Mouse (Mus musculus) neural tube, embryonic 15.5 days (tissue): Measurements from ENCODE around the gene Bmp2k. TPM values are rescaled to one million over a fixed set of nuclear protein-coding genes. Genes with fewer than 3 reads are reported as not detected.

ENCODE experiments used
- ATAC-seq: fragments of 200-750 bp; cut with Nextera tagmentation; 2 replicates; pipeline ENCODE4 v1.8.0; 2017; ENCODE audit warnings: mild to moderate bottlenecking, moderate TSS enrichment, moderate library complexity; ENCODE audit not compliant: low FRiP score
- H3K27ac ChIP-seq: fragments of 300-500 bp; sonication (generic); replicated peaks from 2 replicates; pipeline ENCODE4 v1.5.1; 2015; ENCODE audit warnings: mild to moderate bottlenecking, inconsistent platforms
- H3K27me3 ChIP-seq: fragments of 300-500 bp; sonication (generic); replicated peaks from 2 replicates; pipeline ENCODE4 v1.6.1; 2015; ENCODE audit warnings: inconsistent platforms
- H3K36me3 ChIP-seq: fragments of 300-500 bp; sonication (generic); 2 replicates; pipeline ENCODE4 v1.6.1; 2015; ENCODE audit warnings: inconsistent platforms
- H3K4me1 ChIP-seq: fragments of 300-500 bp; sonication (generic); 2 replicates; pipeline ENCODE4 v1.6.1; 2015; ENCODE audit warnings: inconsistent platforms
- H3K4me2 ChIP-seq: fragments of 300-500 bp; sonication (generic); 2 replicates; pipeline ENCODE4 v1.6.1; 2015; ENCODE audit warnings: inconsistent platforms, mild to moderate bottlenecking, moderate library complexity
- H3K4me3 ChIP-seq: fragments of 300-500 bp; sonication (generic); replicated peaks from 2 replicates; pipeline ENCODE4 v1.5.1; 2015; ENCODE audit warnings: mild to moderate bottlenecking, inconsistent platforms
- H3K9ac ChIP-seq: fragments of 300-500 bp; sonication (generic); replicated peaks from 2 replicates; pipeline ENCODE4 v1.6.1; 2015; ENCODE audit warnings: mild to moderate bottlenecking, inconsistent platforms
- H3K9me3 ChIP-seq: fragments of 300-500 bp; sonication (generic); replicated peaks from 2 replicates; pipeline ENCODE4 v1.6.1; 2016; ENCODE audit warnings: inconsistent platforms
- WGBS: fragments of 180-500 bp; shearing (Covaris S2); methylation state at CpG from one replicate; pipeline ENCODE4 v1.1.7; 2015; ENCODE audit warnings: mixed read lengths; 5-methylcytosine and 5-hydroxymethylcytosine counted together
- polyA plus RNA-seq: library from polyadenylated mRNA; unstranded; fragments of >200 nt; fragmentation: Nextera tagmentation; extraction: Ambion mirVana; gene quantifications from 2 replicates; pipeline ENCODE4 v1.2.1, GENCODE M21; 2015

Bmp2k gene
- polyA plus RNA-seq, 1 experiment from 2014 or later, result 7.8 TPM

GRCm38 (mm10) chr5:97065746-97066145 lies 68.3 kb downstream of the Bmp2k start:
- WGBS, result 93% methylated on average over 4 of the region's 4 CpGs
- Histone ChIP-seq H3K4me3 (no peak overlapping the region), H3K27ac (no peak overlapping the region), H3K27me3 (no peaks in the 10 kb centered on the region), H3K9me3 (no peaks in the 10 kb centered on the region), H3K9ac (no peak overlapping the region), H3K36me3 (peaks cover 33% of the 10 kb centered on the region), H3K4me1 (no peaks in the 10 kb centered on the region), H3K4me2 (no peak overlapping the region)
- no peak for ATAC-seq

GRCm38 (mm10) chr5:97075476-97076151 lies 78.1 kb downstream of the Bmp2k start:
- H3K4me2 ChIP-seq, result no peak overlapping the region
- H3K27ac ChIP-seq, result no peak overlapping the region
- H3K9me3 ChIP-seq, result no peaks in the 10 kb centered on the region
- peaks cover 2% of the 10 kb centered on the region for H3K36me3 ChIP-seq
- no peak for ATAC-seq
- H3K27me3 ChIP-seq, result no peaks in the 10 kb centered on the region
- H3K9ac ChIP-seq, result no peak overlapping the region
- 94% methylated on average over 11 of the region's 11 CpGs for WGBS
- no peaks in the 10 kb centered on the region for H3K4me1 ChIP-seq
- H3K4me3 ChIP-seq, result no peak overlapping the region

- Histone ChIP-seq H3K4me1 (no peaks in the 10 kb centered on the region), H3K9ac (no peak overlapping the region), H3K9me3 (no peaks in the 10 kb centered on the region), H3K4me3 (no peak overlapping the region), H3K4me2 (no peak overlapping the region), H3K36me3 (no peaks in the 10 kb centered on the region), H3K27me3 (no peaks in the 10 kb centered on the region), H3K27ac (no peak overlapping the region)
- ATAC-seq, result no peak
- WGBS, result 96% methylated on average over 5 of the region's 5 CpGs
Measured at GRCm38 (mm10) chr5:97076167-97076566, 78.7 kb downstream of the Bmp2k start.

DNA sequence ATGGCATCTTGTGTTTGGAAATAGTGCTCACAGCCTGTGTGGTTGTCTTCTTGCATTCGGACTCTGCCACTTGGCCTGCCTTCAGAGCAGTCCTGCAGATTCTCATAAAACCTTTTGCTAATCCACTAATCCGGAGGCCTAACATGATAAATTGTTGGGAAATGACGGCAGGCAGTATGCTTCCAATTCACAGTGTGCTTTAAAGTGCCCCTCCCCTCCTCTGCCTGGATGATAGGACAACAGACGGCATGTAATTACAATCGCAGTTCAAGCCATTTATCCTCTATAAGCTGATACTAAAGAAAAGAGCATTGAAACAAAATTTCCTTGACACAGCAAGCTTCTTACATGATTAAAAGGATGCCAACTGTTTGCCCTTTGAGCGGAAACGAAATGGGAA lies 80.2 kb downstream of the Bmp2k start:
- no peak for ATAC-seq
- Histone ChIP-seq H3K4me2 (no peak overlapping the region), H3K4me3 (no peak overlapping the region)

DNA sequence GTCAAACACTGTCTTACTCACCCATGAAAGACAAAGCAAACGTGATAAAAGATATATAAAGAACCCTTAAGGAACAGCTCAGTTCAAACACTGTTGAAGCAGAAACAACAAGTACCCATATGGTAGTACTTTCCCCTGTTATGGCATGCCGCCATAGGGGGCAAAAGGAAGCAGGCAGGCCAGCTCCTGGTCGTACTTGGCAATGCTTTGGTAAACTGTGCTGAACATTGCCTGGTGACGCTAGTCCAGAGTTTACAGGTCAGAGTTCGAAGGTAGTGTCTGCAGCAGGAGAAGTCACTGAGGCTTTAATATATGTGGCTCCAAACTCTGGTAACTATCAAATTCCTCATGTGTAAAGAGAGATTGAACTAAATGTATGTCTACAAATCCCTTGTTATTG lies 81.2 kb downstream of the Bmp2k start:
- Histone ChIP-seq H3K9me3 (no peaks in the 10 kb centered on the region), H3K27ac (no peak overlapping the region), H3K4me2 (no peak overlapping the region), H3K4me1 (no peaks in the 10 kb centered on the region), H3K9ac (no peak overlapping the region), H3K27me3 (no peaks in the 10 kb centered on the region), H3K4me3 (no peak overlapping the region), H3K36me3 (0 out of 2 replicates have a peak, but pooled peaks cover 6% of the 10 kb centered on the region)
- 83% methylated on average over 5 of the region's 5 CpGs for WGBS
- no peak for ATAC-seq

More for the DNA sequence above, 80.2 kb downstream of the Bmp2k start:
- Histone ChIP-seq H3K27ac (no peak overlapping the region), H3K27me3 (no peaks in the 10 kb centered on the region), H3K9ac (no peak overlapping the region), H3K9me3 (no peaks in the 10 kb centered on the region), H3K4me1 (no peaks in the 10 kb centered on the region), H3K36me3 (no peaks in the 10 kb centered on the region)
- WGBS, result 46% methylated on average over 7 of the region's 7 CpGs

GRCm38 (mm10) chr5:97081481-97081880 lies 84.0 kb downstream of the Bmp2k start:
- Histone ChIP-seq H3K9me3 (no peaks in the 10 kb centered on the region), H3K27me3 (no peaks in the 10 kb centered on the region), H3K27ac (no peak overlapping the region), H3K4me2 (no peak overlapping the region), H3K9ac (no peak overlapping the region), H3K4me3 (no peak overlapping the region), H3K4me1 (no peaks in the 10 kb centered on the region), H3K36me3 (peaks cover 24% of the 10 kb centered on the region)
- no peak for ATAC-seq
- 70% methylated on average over 3 of the region's 3 CpGs for WGBS

DNA sequence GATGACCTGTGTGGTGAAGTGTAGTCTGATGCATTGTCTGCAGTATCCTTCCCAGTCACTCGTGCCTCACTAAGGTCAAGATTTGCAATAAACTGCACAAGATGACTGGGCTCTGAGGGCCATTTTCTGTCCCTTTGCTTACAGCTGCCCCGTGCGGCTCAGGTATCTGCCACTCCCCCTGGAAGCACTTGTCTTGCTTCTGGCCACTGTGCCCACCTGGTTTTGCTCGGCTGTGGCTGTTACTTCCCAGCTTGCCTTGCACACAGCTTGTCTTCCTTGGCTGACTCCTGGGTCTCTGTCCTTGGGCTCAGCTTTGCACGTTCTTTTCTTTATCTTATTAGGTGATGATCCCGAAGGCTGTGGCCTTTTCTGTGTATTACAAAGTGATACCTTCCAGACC lies 86.2 kb downstream of the Bmp2k start:
- Histone ChIP-seq H3K9ac (no peak overlapping the region), H3K27ac (no peak overlapping the region), H3K4me3 (no peak overlapping the region), H3K4me2 (no peak overlapping the region), H3K36me3 (peaks cover 39% of the 10 kb centered on the region), H3K9me3 (no peaks in the 10 kb centered on the region), H3K27me3 (no peaks in the 10 kb centered on the region), H3K4me1 (no peaks in the 10 kb centered on the region)
- WGBS, result 90% methylated on average over 6 of the region's 6 CpGs
- no peak for ATAC-seq

DNA sequence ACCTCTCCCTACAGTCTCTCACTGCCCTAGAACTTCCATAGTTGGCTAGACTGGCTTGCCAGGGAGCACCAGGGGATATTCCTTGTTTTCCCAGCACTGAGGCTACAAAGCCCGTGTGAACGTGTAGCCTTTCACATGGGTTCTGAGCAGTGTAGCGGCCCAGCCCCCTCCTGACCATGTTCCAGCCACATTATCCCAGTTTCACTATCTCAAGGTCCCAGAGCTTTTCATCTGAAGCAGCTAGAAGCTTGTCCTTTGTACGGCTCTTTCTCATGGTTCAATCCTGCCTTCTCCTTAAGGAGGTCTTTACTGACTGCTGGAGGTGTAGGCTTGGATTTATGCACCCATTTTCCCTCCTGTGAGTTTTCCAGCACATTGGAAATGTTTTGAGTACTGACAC lies 87.1 kb downstream of the Bmp2k start:
- H3K4me1 ChIP-seq, result no peaks in the 10 kb centered on the region
- H3K9me3 ChIP-seq, result no peaks in the 10 kb centered on the region
- H3K4me2 ChIP-seq, result no peak overlapping the region
- H3K9ac ChIP-seq, result no peak overlapping the region
- H3K27me3 ChIP-seq, result no peaks in the 10 kb centered on the region
- no peak overlapping the region for H3K27ac ChIP-seq
- peaks cover 39% of the 10 kb centered on the region for H3K36me3 ChIP-seq
- WGBS, result 85% methylated on average over 4 of the region's 4 CpGs
- no peak overlapping the region for H3K4me3 ChIP-seq
- ATAC-seq, result no peak

GRCm38 (mm10) chr5:97085071-97085470 lies 87.6 kb downstream of the Bmp2k start:
- H3K9me3 ChIP-seq, result no peaks in the 10 kb centered on the region
- no peak overlapping the region for H3K4me3 ChIP-seq
- H3K4me2 ChIP-seq, result no peak overlapping the region
- H3K27me3 ChIP-seq, result no peaks in the 10 kb centered on the region
- H3K4me1 ChIP-seq, result no peaks in the 10 kb centered on the region
- H3K36me3 ChIP-seq, result peaks cover 39% of the 10 kb centered on the region
- ATAC-seq, result no peak
- no peak overlapping the region for H3K9ac ChIP-seq
- 97% methylated on average over 6 of the region's 6 CpGs for WGBS
- no peak overlapping the region for H3K27ac ChIP-seq

GRCm38 (mm10) chr5:97087030-97087630 lies 89.6 kb downstream of the Bmp2k start:
- Histone ChIP-seq H3K9me3 (no peaks in the 10 kb centered on the region), H3K36me3 (peaks cover 39% of the 10 kb centered on the region), H3K4me2 (no peak overlapping the region), H3K27ac (no peak overlapping the region), H3K9ac (no peak overlapping the region), H3K27me3 (no peaks in the 10 kb centered on the region), H3K4me1 (no peaks in the 10 kb centered on the region), H3K4me3 (no peak overlapping the region)
- no peak for ATAC-seq
- 93% methylated on average over 24 of the region's 24 CpGs for WGBS

GRCm38 (mm10) chr5:97087746-97088145 lies 90.3 kb downstream of the Bmp2k start:
- H3K9me3 ChIP-seq, result no peaks in the 10 kb centered on the region
- H3K4me2 ChIP-seq, result no peak overlapping the region
- WGBS, result 95% methylated on average over 16 of the region's 16 CpGs
- no peaks in the 10 kb centered on the region for H3K4me1 ChIP-seq
- no peak overlapping the region for H3K27ac ChIP-seq
- H3K9ac ChIP-seq, result no peak overlapping the region
- no peaks in the 10 kb centered on the region for H3K27me3 ChIP-seq
- no peak overlapping the region for H3K4me3 ChIP-seq
- no peak for ATAC-seq
- peaks cover 42% of the 10 kb centered on the region for H3K36me3 ChIP-seq

GRCm38 (mm10) chr5:97088231-97088630 lies 90.7 kb downstream of the Bmp2k start:
- 89% methylated on average over 6 of the region's 6 CpGs for WGBS

More at GRCm38 (mm10) chr5:97088231-97088630, 90.7 kb downstream of the Bmp2k start:
- Histone ChIP-seq H3K4me2 (no peak overlapping the region), H3K36me3 (peaks cover 39% of the 10 kb centered on the region), H3K4me1 (no peaks in the 10 kb centered on the region), H3K27ac (no peak overlapping the region), H3K9ac (no peak overlapping the region), H3K9me3 (no peaks in the 10 kb centered on the region), H3K27me3 (no peaks in the 10 kb centered on the region), H3K4me3 (no peak overlapping the region)
- no peak for ATAC-seq
